Mouse (Mus musculus) frontal cortex, postnatal 36 days (tissue): ENCODE measurements around the gene Rnase9.
"Not testable (repeated sequence)": the region's sequence is repeated elsewhere in the genome, so short reads cannot be mapped to it uniquely, and the experiment has no call there.

ENCODE experiments used
- DNase-seq, 2 experiments: peaks; one replicate each; pipeline ENCODE4 v3.0.0; 2022; ENCODE audit warnings: low spot score in 2 of 2

Rnase9 gene

GRCm38 (mm10) chr14:51050063-51050462 lies 8.4 kb upstream of the Rnase9 start, which contains the start of gene Rnase11:
Gene Rnase11, minus strand, starts transcription at chr14:51050163.
- no peak for DNase-seq

- DNase-seq, result no peak
Observed at GRCm38 (mm10) chr14:51047846-51048245, 6.2 kb upstream of the Rnase9 start.

- no peak for DNase-seq
Observed at GRCm38 (mm10) chr14:51036214-51036613, 5.5 kb downstream of the Rnase9 start.

GRCm38 (mm10) chr14:51035206-51035605 lies 6.5 kb downstream of the Rnase9 start:
- DNase-seq, result no peak

GRCm38 (mm10) chr14:51027387-51028155 lies 14.1 kb downstream of the Rnase9 start:
- DNase-seq, result no peak

GRCm38 (mm10) chr14:51026391-51027133 lies 15.1 kb downstream of the Rnase9 start:
- peak; percentile 52 to 85 for DNase-seq

GRCm38 (mm10) chr14:51024820-51025219 lies 16.8 kb downstream of the Rnase9 start:
- no peak for DNase-seq

- no peak for DNase-seq
Observed at GRCm38 (mm10) chr14:51023457-51023856, 18.2 kb downstream of the Rnase9 start.

GRCm38 (mm10) chr14:51017256-51017655 lies 24.4 kb downstream of the Rnase9 start:
- DNase-seq, result no peak

GRCm38 (mm10) chr14:51015780-51016179 lies 25.9 kb downstream of the Rnase9 start:
- no peak for DNase-seq

- not testable (repeated sequence) for DNase-seq
Observed at GRCm38 (mm10) chr14:51014724-51015123, 26.9 kb downstream of the Rnase9 start.

GRCm38 (mm10) chr14:51009572-51009971 lies 32.1 kb downstream of the Rnase9 start:
- DNase-seq, result no peak

- DNase-seq, result no peak
Observed at GRCm38 (mm10) chr14:51008781-51009180, 32.9 kb downstream of the Rnase9 start.

GRCm38 (mm10) chr14:51007914-51008713 lies 33.6 kb downstream of the Rnase9 start:
- peak; percentile 31 to 55 for DNase-seq

GRCm38 (mm10) chr14:51007152-51007801 lies 34.4 kb downstream of the Rnase9 start, which contains the start of gene Rnase10:
Gene Rnase10, plus strand, starts transcription at chr14:51007751.
- DNase-seq, result no peak

- no peak for DNase-seq
Observed at GRCm38 (mm10) chr14:50997999-50998666, 43.5 kb downstream of the Rnase9 start.

- no peak for DNase-seq
Observed at GRCm38 (mm10) chr14:50997088-50997487, 44.6 kb downstream of the Rnase9 start.

- no peak for DNase-seq
Observed at GRCm38 (mm10) chr14:50991037-50991436, 50.6 kb downstream of the Rnase9 start.
